Mouse (Mus musculus) embryonic facial prominence, embryonic 10.5 days (tissue): ENCODE measurements around the gene Gm42791. TPM values are rescaled to one million over a fixed set of nuclear protein-coding genes. Genes with fewer than 3 reads are reported as not detected.

ENCODE experiments used
- DNase-seq: peaks from one replicate; pipeline ENCODE4 v3.0.0-alpha.2; 2017; ENCODE audit warnings: low spot score
- H3K27ac ChIP-seq: fragments of 300-500 bp; sonication (generic); replicated peaks from 2 replicates; pipeline ENCODE4 v1.5.1; 2016; ENCODE audit warnings: mild to moderate bottlenecking
- H3K27me3 ChIP-seq: fragments of 300-500 bp; sonication (generic); replicated peaks from 2 replicates; pipeline ENCODE4 v1.6.1; 2016; ENCODE audit warnings: low read depth, mild to moderate bottlenecking; ENCODE audit not compliant: poor library complexity, severe bottlenecking
- H3K36me3 ChIP-seq: fragments of 300-500 bp; sonication (generic); replicated peaks from 2 replicates; pipeline ENCODE4 v1.6.1; 2016; ENCODE audit warnings: mild to moderate bottlenecking, moderate library complexity
- H3K4me1 ChIP-seq: fragments of 300-500 bp; sonication (generic); 2 replicates; pipeline ENCODE4 v1.6.1; 2016
- H3K4me3 ChIP-seq: fragments of 300-500 bp; sonication (generic); 2 replicates; pipeline ENCODE4 v1.5.1; 2016; ENCODE audit warnings: mild to moderate bottlenecking, moderate library complexity
- H3K9me3 ChIP-seq: fragments of 300-500 bp; sonication (generic); 2 replicates; pipeline ENCODE4 v1.6.1; 2016; ENCODE audit warnings: mild to moderate bottlenecking
- WGBS: fragments of 180-500 bp; shearing (Covaris S2); methylation state at CpG from one replicate; pipeline ENCODE4 v1.1.7; 2016; 5-methylcytosine and 5-hydroxymethylcytosine counted together
- polyA plus RNA-seq: library from polyadenylated mRNA; unstranded; fragments of >200 nt; fragmentation: Nextera tagmentation; extraction: Ambion mirVana; gene quantifications from 2 replicates; pipeline ENCODE4 v1.2.1, GENCODE M21; 2016

Gene Gm42791
- polyA plus RNA-seq, 1 experiment from 2014 or later: 0.49 TPM

- peaks cover 21% of the 10 kb centered on the region for H3K36me3 ChIP-seq
- H3K9me3 ChIP-seq: no peaks in the 10 kb centered on the region
- no peak overlapping the region for H3K4me3 ChIP-seq
- WGBS: 32% methylated on average over 3 of the region's 3 CpGs
- peaks cover 17% of the 10 kb centered on the region for H3K4me1 ChIP-seq
- DNase-seq: no peak
- no peak overlapping the region for H3K27ac ChIP-seq
- no peaks in the 10 kb centered on the region for H3K27me3 ChIP-seq
Observed at GRCm38 (mm10) chr5:148869583-148869982, 125.4 kb downstream of the Gm42791 start.

- no peak for DNase-seq
- Histone ChIP-seq H3K27ac (no peak overlapping the region), H3K27me3 (no peaks in the 10 kb centered on the region), H3K4me3 (no peak overlapping the region), H3K4me1 (peaks cover 18% of the 10 kb centered on the region), H3K36me3 (peaks cover 5% of the 10 kb centered on the region), H3K9me3 (no peaks in the 10 kb centered on the region)
- WGBS: 86% methylated on average over 6 of the region's 6 CpGs
Observed at GRCm38 (mm10) chr5:148867766-148868165, 127.2 kb downstream of the Gm42791 start.

GRCm38 (mm10) chr5:148867171-148867570 lies 127.8 kb downstream of the Gm42791 start:
- Histone ChIP-seq H3K4me1 (peaks cover 23% of the 10 kb centered on the region), H3K27ac (no peak overlapping the region), H3K36me3 (peaks cover under 1% of the 10 kb centered on the region; the same call in 1 of the 2 replicates), H3K4me3 (no peak overlapping the region), H3K27me3 (no peaks in the 10 kb centered on the region), H3K9me3 (no peaks in the 10 kb centered on the region)
- WGBS: 86% methylated on average over 7 of the region's 7 CpGs
- DNase-seq: no peak

- H3K27me3 ChIP-seq: no peaks in the 10 kb centered on the region
- WGBS: 83% methylated on average over 10 of the region's 10 CpGs
- H3K9me3 ChIP-seq: no peaks in the 10 kb centered on the region
- H3K36me3 ChIP-seq: no peaks in the 10 kb centered on the region
- H3K4me1 ChIP-seq: peaks cover 25% of the 10 kb centered on the region
- no peak overlapping the region for H3K27ac ChIP-seq
- H3K4me3 ChIP-seq: no peak overlapping the region
- DNase-seq: no peak
Observed at GRCm38 (mm10) chr5:148866571-148866970, 128.4 kb downstream of the Gm42791 start.

- DNase-seq: no peak
- H3K36me3 ChIP-seq: no peaks in the 10 kb centered on the region
- no peaks in the 10 kb centered on the region for H3K9me3 ChIP-seq
- H3K4me1 ChIP-seq: peaks cover 42% of the 10 kb centered on the region
- 70% methylated on average over 6 of the region's 6 CpGs for WGBS
- no peak overlapping the region for H3K27ac ChIP-seq
- no peaks in the 10 kb centered on the region for H3K27me3 ChIP-seq
- no peak overlapping the region for H3K4me3 ChIP-seq
Observed at GRCm38 (mm10) chr5:148863409-148863808, 131.5 kb downstream of the Gm42791 start.

GRCm38 (mm10) chr5:148862853-148863252 lies 132.1 kb downstream of the Gm42791 start:
- no peaks in the 10 kb centered on the region for H3K9me3 ChIP-seq
- H3K4me3 ChIP-seq: no peak overlapping the region
- H3K27ac ChIP-seq: no peak overlapping the region
- H3K36me3 ChIP-seq: no peaks in the 10 kb centered on the region
- H3K27me3 ChIP-seq: no peaks in the 10 kb centered on the region
- WGBS: 81% methylated on average over 10 of the region's 10 CpGs
- peaks cover 41% of the 10 kb centered on the region for H3K4me1 ChIP-seq
- no peak for DNase-seq

- Histone ChIP-seq H3K4me3 (no peak overlapping the region), H3K36me3 (no peaks in the 10 kb centered on the region), H3K27me3 (no peaks in the 10 kb centered on the region), H3K9me3 (no peaks in the 10 kb centered on the region), H3K27ac (no peak overlapping the region), H3K4me1 (peaks cover 36% of the 10 kb centered on the region)
- WGBS: 79% methylated on average over 8 of the region's 8 CpGs
- no peak for DNase-seq
Observed at GRCm38 (mm10) chr5:148862136-148862535, 132.8 kb downstream of the Gm42791 start.

- Histone ChIP-seq H3K36me3 (no peaks in the 10 kb centered on the region), H3K27me3 (no peaks in the 10 kb centered on the region), H3K4me3 (no peak overlapping the region), H3K4me1 (peaks cover 35% of the 10 kb centered on the region), H3K27ac (no peak overlapping the region), H3K9me3 (no peaks in the 10 kb centered on the region)
- 85% methylated on average over 3 of the region's 3 CpGs for WGBS
- no peak for DNase-seq
Observed at GRCm38 (mm10) chr5:148857522-148857921, 137.4 kb downstream of the Gm42791 start.

- no peak for DNase-seq
- Histone ChIP-seq H3K4me3 (no peak overlapping the region), H3K27me3 (no peaks in the 10 kb centered on the region), H3K27ac (no peak overlapping the region), H3K36me3 (no peaks in the 10 kb centered on the region), H3K9me3 (no peaks in the 10 kb centered on the region), H3K4me1 (peaks cover 23% of the 10 kb centered on the region)
- WGBS: 87% methylated on average over 8 of the region's 8 CpGs
Observed at GRCm38 (mm10) chr5:148855047-148855446, 139.9 kb downstream of the Gm42791 start.

- Histone ChIP-seq H3K27me3 (no peaks in the 10 kb centered on the region), H3K27ac (no peak overlapping the region), H3K36me3 (no peaks in the 10 kb centered on the region), H3K4me1 (peaks cover 14% of the 10 kb centered on the region), H3K9me3 (no peaks in the 10 kb centered on the region), H3K4me3 (no peak overlapping the region)
- DNase-seq: peak; percentile 38
- WGBS: 37% methylated on average over 5 of the region's 5 CpGs
Observed at GRCm38 (mm10) chr5:148854166-148854565, 140.8 kb downstream of the Gm42791 start.

GRCm38 (mm10) chr5:148849516-148849915 lies 145.4 kb downstream of the Gm42791 start:
- Histone ChIP-seq H3K27me3 (no peaks in the 10 kb centered on the region), H3K27ac (no peak overlapping the region), H3K9me3 (no peaks in the 10 kb centered on the region), H3K4me1 (peaks cover 12% of the 10 kb centered on the region), H3K4me3 (no peak overlapping the region), H3K36me3 (no peaks in the 10 kb centered on the region)
- 88% methylated on average over 6 of the region's 6 CpGs for WGBS
- no peak for DNase-seq

- DNase-seq: no peak
- Histone ChIP-seq H3K4me1 (no peaks in the 10 kb centered on the region), H3K27ac (no peak overlapping the region), H3K9me3 (no peaks in the 10 kb centered on the region), H3K36me3 (no peaks in the 10 kb centered on the region), H3K4me3 (no peak overlapping the region), H3K27me3 (no peaks in the 10 kb centered on the region)
- WGBS: 94% methylated on average over 5 of the region's 5 CpGs
Observed at GRCm38 (mm10) chr5:148847032-148847431, 147.9 kb downstream of the Gm42791 start.
